16 mouse cellular contexts compared by ENCODE assay signal in genomic region chr19:32599436-32599835, GRCm38 (mm10).
"Had no signal": no experiment of that assay in that cellular context is flagged by ENCODE, and none has a peak within 500 bp of the region (broad histone marks: within the 10 kb centered on the region; RNA-seq: fewer than 3 reads in every experiment).

No protein-coding gene starts in this region.

- H3K9ac ChIP-seq: liver, embryonic 15.5 days; lung, embryonic 14.5 days; neural tube, embryonic 15.5 days had no signal

- H3K4me3 ChIP-seq: left cerebral cortex, adult 2 months; liver, embryonic 15.5 days; midbrain, embryonic 10.5 days; myocyte; neural tube, embryonic 15.5 days had no signal

- H3K27ac ChIP-seq: left cerebral cortex, adult 2 months; liver, embryonic 15.5 days; midbrain, embryonic 10.5 days; neural tube, embryonic 15.5 days had no signal

- H3K9me3 ChIP-seq: liver, embryonic 15.5 days; midbrain, embryonic 10.5 days; neural tube, embryonic 15.5 days had no signal

- ATAC-seq: hindbrain, embryonic 16.5 days; inflammation-experienced regulatory T-cells, adult 6 months; intestine, postnatal 0 days had no signal

- H3K36me3 ChIP-seq: liver, embryonic 15.5 days; midbrain, embryonic 10.5 days; neural tube, embryonic 15.5 days had no signal

- DNase-seq: lung, embryonic 14.5 days; lung, postnatal 10 days; lung, postnatal 4 days; midbrain, embryonic 14.5 days; right cerebral cortex, adult 18-20 months; right cerebral cortex, postnatal 25 days; thymus, adult 2 months; thymus, postnatal 25 days had no signal

- H3K4me2 ChIP-seq: liver, embryonic 15.5 days; lung, embryonic 14.5 days; neural tube, embryonic 15.5 days had no signal
